Mouse (Mus musculus): Measurements from ENCODE around the gene Pip5kl1. TPM values are rescaled to one million over a fixed set of nuclear protein-coding genes. Genes with fewer than 3 reads are reported as not detected.

The Pip5kl1 gene
- polyA plus RNA-seq, 1 experiment from 2014 or later, result 9.2 TPM

DNA sequence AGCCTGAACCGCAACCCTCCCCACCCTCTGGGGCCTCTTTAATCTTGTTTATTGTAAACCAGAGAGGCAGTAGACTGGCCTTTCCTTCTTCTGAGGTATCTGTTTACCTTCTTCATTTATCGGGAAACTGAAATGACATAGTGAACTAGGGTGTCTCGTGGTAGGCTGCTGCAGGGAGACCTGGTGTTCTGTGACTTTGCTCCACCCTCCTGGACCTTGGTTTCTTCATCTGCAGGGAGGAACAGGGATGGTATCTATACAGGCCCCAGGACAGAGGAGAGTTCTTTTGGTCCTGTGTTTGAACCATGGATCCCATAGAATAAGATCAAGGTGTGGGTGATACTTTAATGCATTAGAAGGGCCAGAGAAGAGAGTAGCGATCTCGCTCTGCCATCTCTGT, 23.4 kb upstream of the Pip5kl1 start:
- Histone ChIP-seq H3K4me2 (no peak overlapping the region), H3K9me3 (no peaks in the 10 kb centered on the region), H3K4me3 (no peak overlapping the region), H3K36me3 (no peaks in the 10 kb centered on the region), H3K27me3 (no peaks in the 10 kb centered on the region), H3K9ac (no peak overlapping the region), H3K27ac (replicated peaks) (no peak overlapping the region), H3K4me1 (replicated peaks) (peaks cover 32% of the 10 kb centered on the region)
- 88% methylated on average over 5 of the region's 5 CpGs for WGBS
- ATAC-seq (ENCODE audit: low read depth), result no peak

DNA sequence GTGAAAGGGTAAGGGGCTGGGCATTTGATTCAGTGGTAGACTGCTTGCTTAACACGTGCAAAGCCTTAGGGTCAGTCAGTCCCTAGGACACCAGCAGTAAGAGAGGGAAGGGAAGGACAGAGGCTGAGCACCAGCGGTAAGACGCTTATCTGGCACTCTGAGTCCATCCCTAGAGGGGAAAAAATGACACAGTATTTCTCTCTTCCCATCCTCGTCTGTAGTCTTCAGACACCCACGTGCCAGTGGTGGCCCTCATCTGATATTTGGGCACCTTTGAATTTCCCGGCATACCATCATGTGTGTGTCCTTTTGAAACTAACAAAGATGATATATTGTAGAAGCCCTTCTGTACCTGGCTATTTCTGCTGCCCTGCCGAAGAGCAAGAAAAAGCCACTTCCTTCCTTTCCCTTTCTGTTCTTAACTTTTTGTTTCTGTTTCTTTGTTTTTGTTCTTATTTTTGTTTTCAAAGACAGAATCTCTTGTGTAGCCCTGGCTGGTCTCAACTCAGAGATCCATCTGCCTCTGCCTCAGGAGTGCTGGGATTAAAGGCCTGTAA, 20.9 kb upstream of the Pip5kl1 start:
- Histone ChIP-seq H3K4me3 (no peak overlapping the region), H3K36me3 (no peaks in the 10 kb centered on the region), H3K4me2 (no peak overlapping the region), H3K4me1 (replicated peaks) (peaks cover 55% of the 10 kb centered on the region), H3K27ac (replicated peaks) (no peak overlapping the region), H3K9ac (no peak overlapping the region), H3K9me3 (no peaks in the 10 kb centered on the region), H3K27me3 (no peaks in the 10 kb centered on the region)
- 83% methylated on average over 7 of the region's 7 CpGs for WGBS
- no peak for ATAC-seq (ENCODE audit: low read depth)

DNA sequence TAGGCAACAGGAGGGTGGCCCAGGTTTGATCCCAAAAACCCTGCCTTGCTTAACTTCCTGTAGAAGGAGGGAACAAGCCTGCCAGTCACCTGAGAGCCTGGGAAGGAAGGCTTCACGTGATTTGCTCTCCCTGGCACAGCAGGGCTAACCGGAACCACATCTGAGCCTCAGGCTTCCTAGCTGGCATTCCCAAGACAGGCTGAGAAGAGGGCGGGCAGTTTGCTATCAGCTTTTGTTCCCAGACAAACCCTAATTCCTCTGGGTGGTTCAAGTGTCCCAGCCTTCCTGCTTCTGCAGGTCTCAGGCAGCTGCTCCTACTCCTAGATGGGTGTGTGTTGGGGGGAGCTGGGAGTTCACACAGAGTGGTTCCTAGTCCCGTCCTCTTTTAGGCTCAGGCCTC, 19.1 kb upstream of the Pip5kl1 start:
- WGBS, result 40% methylated on average over 4 of the region's 4 CpGs
- no peaks in the 10 kb centered on the region for H3K27me3 ChIP-seq
- peaks cover 59% of the 10 kb centered on the region for H3K4me1 ChIP-seq (replicated peaks)
- ATAC-seq (ENCODE audit: low read depth), result no peak
- H3K36me3 ChIP-seq, result no peaks in the 10 kb centered on the region
- H3K27ac ChIP-seq (replicated peaks), result peak overlapping the region; percentile 54
- H3K9me3 ChIP-seq, result no peaks in the 10 kb centered on the region
- peak overlapping the region; percentile 26; the same call in 1 of the 2 replicates for H3K9ac ChIP-seq
- no peak overlapping the region for H3K4me3 ChIP-seq
- H3K4me2 ChIP-seq, result no peak overlapping the region

DNA sequence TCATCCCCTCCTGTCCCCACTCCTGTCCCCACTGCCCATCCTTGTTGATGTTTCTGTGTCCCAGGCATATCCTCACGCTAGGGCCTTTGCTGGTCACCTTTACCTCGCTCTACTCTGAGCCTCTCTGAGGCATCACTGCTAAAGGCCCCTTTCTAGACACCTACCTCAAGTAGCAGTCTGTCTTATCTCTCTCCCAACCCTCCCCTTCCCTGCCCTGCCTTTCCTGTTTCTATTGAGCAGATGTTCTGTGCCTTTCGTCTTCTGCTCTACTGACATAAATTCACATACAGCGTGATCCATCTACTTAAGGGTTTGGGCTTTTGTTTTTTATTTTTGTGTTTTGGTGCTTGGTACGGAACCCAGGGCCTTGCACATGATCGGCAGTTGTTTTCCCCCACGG, 18.6 kb upstream of the Pip5kl1 start:
- no peaks in the 10 kb centered on the region for H3K9me3 ChIP-seq
- no peak for ATAC-seq (ENCODE audit: low read depth)

DNA sequence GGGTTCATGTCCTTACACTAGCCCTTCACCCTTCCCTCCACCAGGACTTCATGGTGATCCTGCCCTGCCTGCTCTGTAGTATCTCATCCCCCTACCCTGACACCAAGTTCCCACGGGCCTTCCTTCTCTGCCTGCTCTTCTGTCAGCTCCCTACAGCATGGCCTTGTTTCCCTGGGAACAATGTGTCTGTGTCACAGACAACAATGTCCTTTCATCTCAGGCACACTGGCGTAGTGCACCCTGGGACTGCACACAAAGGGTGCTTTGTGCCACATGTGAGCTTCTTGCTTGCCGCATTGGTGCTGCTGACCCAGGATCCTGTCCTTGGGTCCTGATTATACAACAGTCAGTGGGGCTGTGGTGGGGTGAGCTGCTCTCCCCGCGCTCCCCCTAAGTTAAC, 15.0 kb upstream of the Pip5kl1 start:
- Histone ChIP-seq H3K9ac (peak overlapping the region; percentile 41), H3K4me2 (no peak overlapping the region), H3K4me1 (replicated peaks) (peaks cover 59% of the 10 kb centered on the region), H3K36me3 (peaks cover 27% of the 10 kb centered on the region), H3K4me3 (no peak overlapping the region), H3K9me3 (no peaks in the 10 kb centered on the region), H3K27ac (replicated peaks) (peak overlapping the region; percentile 79), H3K27me3 (no peaks in the 10 kb centered on the region)
- whole genome bisulfite sequencing, result 15% methylated on average over 5 of the region's 5 CpGs
- ATAC-seq (ENCODE audit: low read depth), result peak; percentile 88

More for the DNA sequence above, 18.6 kb upstream of the Pip5kl1 start:
- Histone ChIP-seq H3K9ac (0 out of 2 replicates have a peak overlapping the region, but pooled peaks have one; percentile 26), H3K4me1 (replicated peaks) (peaks cover 59% of the 10 kb centered on the region), H3K27ac (replicated peaks) (peak overlapping the region; percentile 54), H3K36me3 (no peaks in the 10 kb centered on the region), H3K27me3 (no peaks in the 10 kb centered on the region), H3K4me3 (no peak overlapping the region), H3K4me2 (no peak overlapping the region)
- 63% methylated on average over 7 of the region's 7 CpGs for WGBS

DNA sequence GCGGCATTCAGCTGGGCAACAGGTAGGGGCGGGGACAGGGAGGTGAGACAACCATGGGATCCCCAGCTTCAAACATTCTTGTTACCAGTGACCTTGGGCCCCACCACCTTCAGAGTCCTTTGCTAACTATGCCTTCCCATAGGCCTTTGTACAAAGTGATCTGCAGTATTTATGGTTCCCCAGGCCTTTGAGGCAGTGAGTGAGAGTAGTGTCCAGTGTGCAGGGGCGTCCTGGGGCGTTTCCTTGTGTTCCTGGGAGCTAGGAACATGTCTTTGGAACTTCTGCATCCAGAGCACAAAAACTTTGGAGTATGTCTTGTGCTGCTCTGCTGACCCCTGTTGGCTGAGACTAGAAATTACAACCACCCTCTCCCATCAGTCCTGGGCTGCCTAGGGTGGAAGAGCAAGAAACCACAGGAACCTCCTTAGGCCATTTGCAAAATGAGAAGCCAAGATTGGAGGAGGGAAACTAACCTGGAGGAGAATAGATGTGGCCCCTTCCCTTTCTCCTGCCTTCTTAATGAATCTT, 8.0 kb upstream of the Pip5kl1 start:
- Histone ChIP-seq H3K9me3 (no peaks in the 10 kb centered on the region), H3K9ac (no peak overlapping the region), H3K4me3 (no peak overlapping the region), H3K4me2 (no peak overlapping the region), H3K4me1 (replicated peaks) (peaks cover 10% of the 10 kb centered on the region), H3K36me3 (peaks cover 59% of the 10 kb centered on the region), H3K27me3 (no peaks in the 10 kb centered on the region), H3K27ac (replicated peaks) (no peak overlapping the region)
- no peak for ATAC-seq (ENCODE audit: low read depth)
- 49% methylated on average over 4 of the region's 4 CpGs for WGBS

DNA sequence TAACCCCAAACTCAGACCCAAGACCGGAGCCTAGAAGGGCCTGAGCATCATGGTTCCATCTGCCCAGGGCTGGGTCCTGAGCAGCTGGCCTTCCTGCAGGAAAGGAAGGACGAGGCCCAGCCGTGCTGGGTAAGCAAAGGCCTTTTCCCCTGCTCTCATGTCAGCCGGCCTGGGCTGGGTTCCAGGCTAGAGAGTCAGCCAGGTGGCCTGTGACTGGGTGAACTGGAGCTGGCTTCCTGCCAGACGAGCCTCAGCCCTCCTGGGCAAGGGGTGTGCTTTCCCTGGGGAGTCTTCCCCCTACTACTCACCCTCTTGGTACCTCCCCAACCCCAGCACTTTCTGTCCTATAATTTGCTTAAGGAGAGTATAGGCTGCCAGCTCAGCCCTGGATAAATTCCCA, 6.4 kb upstream of the Pip5kl1 start:
- 67% methylated on average over 5 of the region's 5 CpGs for whole genome bisulfite sequencing
- peaks cover 55% of the 10 kb centered on the region for H3K36me3 ChIP-seq
- no peak for ATAC-seq (ENCODE audit: low read depth)

DNA sequence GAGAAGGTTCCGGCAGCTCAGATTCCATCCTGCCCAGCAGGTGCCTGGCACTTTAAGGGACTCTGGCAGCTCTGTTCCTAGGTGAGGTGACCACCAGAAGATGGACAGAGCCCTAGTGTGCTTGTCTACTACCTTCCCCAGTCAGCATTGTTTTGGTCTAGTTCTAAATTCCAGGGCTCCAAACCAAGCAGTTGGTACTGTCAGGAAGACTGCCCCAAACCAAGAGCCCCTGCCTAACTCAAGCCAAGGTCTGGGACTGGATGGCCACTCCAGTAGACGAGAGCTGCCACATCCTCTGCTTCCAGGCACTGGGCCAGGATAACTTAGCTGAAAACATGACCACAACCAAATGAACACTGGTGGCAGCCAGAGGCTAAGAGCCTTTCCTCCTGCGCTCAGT, 5.7 kb upstream of the Pip5kl1 start:
- H3K27ac ChIP-seq (replicated peaks), result no peak overlapping the region
- H3K4me2 ChIP-seq, result no peak overlapping the region
- H3K36me3 ChIP-seq, result peaks cover 53% of the 10 kb centered on the region
- ATAC-seq (ENCODE audit: low read depth), result no peak
- H3K27me3 ChIP-seq, result no peaks in the 10 kb centered on the region
- 91% methylated on average over 3 of the region's 3 CpGs for WGBS
- H3K9me3 ChIP-seq, result no peaks in the 10 kb centered on the region
- no peak overlapping the region for H3K4me3 ChIP-seq
- H3K9ac ChIP-seq, result no peak overlapping the region
- peaks cover 19% of the 10 kb centered on the region for H3K4me1 ChIP-seq (replicated peaks)

More for the DNA sequence above, 6.4 kb upstream of the Pip5kl1 start:
- Histone ChIP-seq H3K4me1 (replicated peaks) (peaks cover 19% of the 10 kb centered on the region), H3K27ac (replicated peaks) (no peak overlapping the region), H3K9me3 (no peaks in the 10 kb centered on the region), H3K9ac (no peak overlapping the region), H3K4me2 (no peak overlapping the region), H3K27me3 (no peaks in the 10 kb centered on the region), H3K4me3 (no peak overlapping the region)

DNA sequence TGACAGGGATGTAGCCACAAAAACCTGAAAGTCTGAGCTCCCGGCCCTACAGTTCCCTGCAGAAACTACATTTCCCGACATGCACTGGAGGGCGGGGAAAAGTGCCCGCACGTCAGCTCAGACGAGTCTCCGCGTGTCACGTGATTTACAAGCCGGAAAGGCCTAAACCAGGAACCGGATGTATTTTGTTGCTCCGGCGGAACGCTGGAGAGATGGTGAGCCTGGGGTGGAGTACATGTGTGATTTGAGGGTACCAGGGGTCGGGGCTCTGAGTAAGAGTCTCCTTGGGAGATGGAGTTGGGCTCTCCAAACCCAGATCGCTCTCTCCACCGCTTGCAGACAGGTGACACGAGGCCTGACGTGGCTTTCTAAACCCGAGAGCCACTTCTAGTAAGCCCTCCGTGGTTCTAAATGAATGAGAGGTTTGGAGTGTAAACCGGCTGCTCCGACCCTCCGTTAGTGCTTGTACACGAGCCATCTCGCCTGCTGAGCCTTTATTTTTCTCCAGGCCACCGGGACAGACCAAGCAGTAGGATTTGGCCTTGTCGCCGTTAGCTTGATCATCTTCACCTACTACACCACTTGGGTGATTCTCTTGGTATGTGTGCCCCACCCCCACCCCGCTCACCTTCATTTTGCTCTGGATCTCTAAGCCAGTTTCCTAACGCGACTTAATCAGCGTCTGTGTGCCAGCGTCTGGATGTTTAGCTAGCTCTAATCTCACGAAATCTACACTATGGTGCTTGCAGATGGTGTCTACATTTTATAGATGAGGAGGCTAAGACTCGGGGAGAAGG, 3.7 kb upstream of the Pip5kl1 start, which contains the start of gene Dpm2:
Dpm2 (plus strand) TSS at position 161 of the 797 bp plus-strand sequence.
- Histone ChIP-seq H3K9ac (peak within 1 kb of the TSS; percentile 85), H3K4me3 (peak within 1 kb of the TSS; percentile 82), H3K27me3 (no peaks in the 10 kb centered on the region), H3K4me2 (peak within 1 kb of the TSS; percentile 95), H3K27ac (replicated peaks) (peak within 1 kb of the TSS; percentile 55), H3K9me3 (no peaks in the 10 kb centered on the region), H3K36me3 (peaks cover 33% of the 10 kb centered on the region), H3K4me1 (replicated peaks) (peaks cover 28% of the 10 kb centered on the region)
- peak; percentile 62 for ATAC-seq (ENCODE audit: low read depth)
- 1% methylated on average over 36 of the region's 36 CpGs for WGBS

DNA sequence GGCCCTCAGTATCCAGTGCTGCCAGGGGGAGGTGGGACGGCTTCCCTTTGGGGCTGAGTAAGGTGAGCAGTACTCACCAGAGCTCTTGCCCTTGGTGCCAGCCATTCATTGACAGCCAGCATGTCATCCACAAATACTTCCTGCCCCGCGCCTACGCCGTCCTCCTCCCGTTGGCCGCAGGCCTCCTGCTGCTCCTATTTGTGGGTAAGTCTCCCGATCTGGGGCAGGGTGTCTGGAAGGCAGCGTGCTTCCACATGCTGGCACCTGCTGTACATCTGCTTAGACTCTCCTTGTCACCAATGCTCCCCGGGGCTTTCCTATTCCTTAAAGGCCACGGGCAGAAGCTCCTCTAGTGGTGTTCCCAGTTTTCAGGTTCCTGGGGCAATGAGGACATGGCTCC, 2.4 kb upstream of the Pip5kl1 start:
- no peak for ATAC-seq (ENCODE audit: low read depth)
- Histone ChIP-seq H3K4me3 (no peak overlapping the region), H3K9ac (0 out of 2 replicates have a peak overlapping the region, but pooled peaks have one; percentile 85), H3K27ac (replicated peaks) (no peak overlapping the region), H3K4me2 (peak overlapping the region; percentile 95; the same call in 1 of the 2 replicates), H3K36me3 (peaks cover 24% of the 10 kb centered on the region), H3K4me1 (replicated peaks) (peaks cover 32% of the 10 kb centered on the region), H3K9me3 (no peaks in the 10 kb centered on the region), H3K27me3 (peaks cover 8% of the 10 kb centered on the region)
- WGBS, result 86% methylated on average over 11 of the region's 11 CpGs

DNA sequence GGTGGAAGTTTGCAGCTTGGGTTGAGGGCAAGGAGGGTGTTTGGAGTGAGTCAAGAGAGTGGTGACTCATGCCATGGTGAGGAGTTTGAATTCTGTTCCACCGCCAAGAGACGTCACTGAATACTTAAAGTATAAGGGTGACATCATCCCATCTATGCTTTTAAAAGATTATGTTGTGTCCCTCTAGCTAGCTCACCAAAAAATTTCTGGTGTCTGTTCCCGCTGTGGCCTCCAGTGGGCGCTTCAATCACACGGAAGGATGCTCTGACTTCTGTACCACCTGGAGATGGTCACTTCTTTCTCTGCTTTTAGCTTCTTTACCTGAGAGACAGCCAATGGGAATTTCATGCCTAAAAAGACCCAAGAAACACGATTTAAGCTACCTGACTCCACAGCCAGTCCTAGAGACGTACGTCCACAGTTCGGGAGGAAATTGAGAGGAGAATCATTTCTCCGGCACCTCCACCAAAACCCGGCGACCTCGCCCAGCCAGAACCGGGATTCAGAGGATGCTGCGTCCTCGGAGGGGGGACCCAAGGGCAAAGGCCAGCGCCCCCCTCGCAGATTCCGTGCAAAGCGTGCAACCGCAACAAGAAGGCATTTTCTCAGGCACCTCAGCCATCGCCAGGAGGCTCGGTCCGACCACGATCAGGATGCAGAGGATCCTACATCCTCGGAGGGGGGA, 446 bp downstream of the Pip5kl1 start:
- Histone ChIP-seq H3K27ac (replicated peaks) (0 out of 2 replicates have a peak overlapping the region, but pooled peaks have one; percentile 25), H3K27me3 (peaks cover 34% of the 10 kb centered on the region), H3K9me3 (no peaks in the 10 kb centered on the region), H3K36me3 (peaks cover 11% of the 10 kb centered on the region; the same call in 1 of the 2 replicates), H3K4me3 (peak overlapping the region; percentile 53), H3K4me2 (peak overlapping the region; percentile 95), H3K9ac (peak overlapping the region; percentile 78), H3K4me1 (replicated peaks) (peaks cover 32% of the 10 kb centered on the region)
- no peak; the same call in 1 of the 2 replicates for ATAC-seq (ENCODE audit: low read depth)
- WGBS, result 1% methylated on average over 26 of the region's 26 CpGs
